Mouse (Mus musculus): ENCODE results near the gene Olfr648. TPM values are rescaled to one million over a fixed set of nuclear protein-coding genes. Genes with fewer than 3 reads are reported as not detected.

The Olfr648 gene
- total and polyA plus RNA-seq, 2 experiments: not detected

GRCm38 (mm10) chr7:104129726-104130125, 53.5 kb downstream of the Olfr648 start, which contains the start of gene Ubqln5:
Ubqln5 (minus strand) TSS chr7:104129826.
- TF ChIP-seq POLR2A (IDR thresholded peaks at IDR 0.05; ENCODE audit: extremely low read depth, insufficient read depth, low read length): no peak
- TF ChIP-seq CTCF (IDR thresholded peaks at IDR 0.05; ENCODE audit: low read depth, low read length): no peak
- Histone ChIP-seq H3K27me3 (ENCODE audit: control insufficient read depth, insufficient read depth, low read length) (no peaks in the 10 kb centered on the region), H3K27ac (replicated peaks; ENCODE audit: insufficient read depth, low read depth, low read length) (no peak within 1 kb of the TSS), H3K9ac (ENCODE audit: low read depth, low read length) (no peak within 1 kb of the TSS), H3K79me2 (ENCODE audit: control insufficient read depth, insufficient read depth, low read length) (no peaks in the 10 kb centered on the region), H3K4me1 (ENCODE audit: control insufficient read depth, insufficient read depth, low read length) (no peaks in the 10 kb centered on the region), H3K4me3 (ENCODE audit: insufficient read depth, low read depth, low read length) (no peak within 1 kb of the TSS), H3K36me3 (ENCODE audit: control insufficient read depth, insufficient read depth, low read length) (no peaks in the 10 kb centered on the region)
- 87% methylated on average over 5 of the region's 5 CpGs for WGBS
- DNase-seq (ENCODE audit: extremely low read depth, low read depth, low spot score): no peak

Other genes with a start within 250 kb of the Olfr648 start
- gene Olfr632, start 249.0 kb downstream of the Olfr648 start, total RNA-seq (2014; rRNA removed): not detected in 2 replicates
- not detected in 2 replicates for gene Olfr632, start 249.0 kb downstream of the Olfr648 start, polyA plus RNA-seq (2012; rRNA removed)
- gene Olfr633, start 239.0 kb downstream of the Olfr648 start, total RNA-seq (2014; rRNA removed): not detected in 2 replicates
- not detected in 2 replicates for gene Olfr633, start 239.0 kb downstream of the Olfr648 start, polyA plus RNA-seq (2012; rRNA removed)
- not detected in 2 replicates for gene Olfr635, start 212.2 kb downstream of the Olfr648 start, total RNA-seq (2014; rRNA removed)
- not detected in 2 replicates for gene Olfr635, start 212.2 kb downstream of the Olfr648 start, polyA plus RNA-seq (2012; rRNA removed)
- gene Olfr638, start 184.6 kb downstream of the Olfr648 start, total RNA-seq (2014; rRNA removed): not detected in 2 replicates
- gene Olfr638, start 184.6 kb downstream of the Olfr648 start, polyA plus RNA-seq (2012; rRNA removed): not detected in 2 replicates
- gene Olfr639, start 166.1 kb downstream of the Olfr648 start, total RNA-seq (2014; rRNA removed): under 0.01 TPM in 2 replicates
- gene Olfr639, start 166.1 kb downstream of the Olfr648 start, polyA plus RNA-seq (2012; rRNA removed): not detected in 2 replicates
- not detected in 2 replicates for gene Olfr640, start 157.8 kb downstream of the Olfr648 start, total RNA-seq (2014; rRNA removed)
- not detected in 2 replicates for gene Olfr640, start 157.8 kb downstream of the Olfr648 start, polyA plus RNA-seq (2012; rRNA removed)
- not detected in 2 replicates for gene Olfr641, start 147.9 kb downstream of the Olfr648 start, total RNA-seq (2014; rRNA removed)
- not detected in 2 replicates for gene Olfr641, start 147.9 kb downstream of the Olfr648 start, polyA plus RNA-seq (2012; rRNA removed)
- gene Olfr642, start 130.7 kb downstream of the Olfr648 start, total RNA-seq (2014; rRNA removed): not detected in 2 replicates
- gene Olfr642, start 130.7 kb downstream of the Olfr648 start, polyA plus RNA-seq (2012; rRNA removed): not detected in 2 replicates
- gene 4930516K23Rik, start 121.9 kb downstream of the Olfr648 start, total RNA-seq (2014; rRNA removed): not detected in 2 replicates
- gene 4930516K23Rik, start 121.9 kb downstream of the Olfr648 start, polyA plus RNA-seq (2012; rRNA removed): not detected in 2 replicates
- gene Olfr644, start 111.5 kb downstream of the Olfr648 start, total RNA-seq (2014; rRNA removed): not detected in 2 replicates
- not detected in 2 replicates for gene Olfr644, start 111.5 kb downstream of the Olfr648 start, polyA plus RNA-seq (2012; rRNA removed)
- not detected in 2 replicates for gene Olfr645, start 97.9 kb downstream of the Olfr648 start, total RNA-seq (2014; rRNA removed)
- gene Olfr645, start 97.9 kb downstream of the Olfr648 start, polyA plus RNA-seq (2012; rRNA removed): not detected in 2 replicates
- not detected in 2 replicates for gene Olfr646, start 78.5 kb downstream of the Olfr648 start, total RNA-seq (2014; rRNA removed)
- gene Olfr646, start 78.5 kb downstream of the Olfr648 start, polyA plus RNA-seq (2012; rRNA removed): not detected in 2 replicates
- gene Ubqln5, start 53.6 kb downstream of the Olfr648 start, total RNA-seq (2014; rRNA removed): not detected in 2 replicates
- gene Ubqln5, start 53.6 kb downstream of the Olfr648 start, polyA plus RNA-seq (2012; rRNA removed): not detected in 2 replicates
- not detected in 2 replicates for gene Olfr643, start 46.0 kb downstream of the Olfr648 start, total RNA-seq (2014; rRNA removed)
- not detected in 2 replicates for gene Olfr643, start 46.0 kb downstream of the Olfr648 start, polyA plus RNA-seq (2012; rRNA removed)
- gene Ubqln3, start 40.1 kb downstream of the Olfr648 start, total RNA-seq (2014; rRNA removed): not detected in 2 replicates
- gene Ubqln3, start 40.1 kb downstream of the Olfr648 start, polyA plus RNA-seq (2012; rRNA removed): not detected in 2 replicates
- not detected in 2 replicates for gene Ubqlnl, start 32.8 kb downstream of the Olfr648 start, total RNA-seq (2014; rRNA removed)
- not detected in 2 replicates for gene Ubqlnl, start 32.8 kb downstream of the Olfr648 start, polyA plus RNA-seq (2012; rRNA removed)
- not detected in 2 replicates for gene Olfm5, start 18.6 kb downstream of the Olfr648 start, total RNA-seq (2014; rRNA removed)
- gene Olfm5, start 18.6 kb downstream of the Olfr648 start, polyA plus RNA-seq (2012; rRNA removed): not detected in 2 replicates
- gene Olfr649, start 12.6 kb upstream of the Olfr648 start, total RNA-seq (2014; rRNA removed): not detected in 2 replicates
- not detected in 2 replicates for gene Olfr649, start 12.6 kb upstream of the Olfr648 start, polyA plus RNA-seq (2012; rRNA removed)
- gene Trim6, start 35.4 kb upstream of the Olfr648 start, total RNA-seq (2014; rRNA removed): 0.07 and 0.18 TPM in 2 replicates
- 0.27 and 0.75 TPM in 2 replicates for gene Trim6, start 35.4 kb upstream of the Olfr648 start, polyA plus RNA-seq (2012; rRNA removed)
- gene Trim34a, start 61.1 kb upstream of the Olfr648 start, total RNA-seq (2014; rRNA removed): 8.6 and 11.9 TPM in 2 replicates
- gene Trim34a, start 61.1 kb upstream of the Olfr648 start, polyA plus RNA-seq (2012; rRNA removed): 2.0 and 2.2 TPM in 2 replicates
- 1.7 and 2.1 TPM in 2 replicates for gene Trim5, start 104.7 kb upstream of the Olfr648 start, total RNA-seq (2014; rRNA removed)
- 0.23 and 0.36 TPM in 2 replicates for gene Trim5, start 104.7 kb upstream of the Olfr648 start, polyA plus RNA-seq (2012; rRNA removed)
- gene Trim12a, start 132.1 kb upstream of the Olfr648 start, total RNA-seq (2014; rRNA removed): 11.7 and 15.5 TPM in 2 replicates
- 1.6 and 1.7 TPM in 2 replicates for gene Trim12a, start 132.1 kb upstream of the Olfr648 start, polyA plus RNA-seq (2012; rRNA removed)
- gene Trim34b, start 146.1 kb upstream of the Olfr648 start, total RNA-seq (2014; rRNA removed): 0.09 TPM in 1 of 2 replicates, not detected in the other
- 0.76 and 1.3 TPM in 2 replicates for gene Trim34b, start 146.1 kb upstream of the Olfr648 start, polyA plus RNA-seq (2012; rRNA removed)
- gene Trim12c, start 170.0 kb upstream of the Olfr648 start, total RNA-seq (2014; rRNA removed): 6.7 and 12.4 TPM in 2 replicates
- gene Trim12c, start 170.0 kb upstream of the Olfr648 start, polyA plus RNA-seq (2012; rRNA removed): 2.7 and 2.8 TPM in 2 replicates
- gene Trim30b, start 186.5 kb upstream of the Olfr648 start, total RNA-seq (2014; rRNA removed): 0.47 and 0.74 TPM in 2 replicates
- gene Trim30b, start 186.5 kb upstream of the Olfr648 start, polyA plus RNA-seq (2012; rRNA removed): 0.06 TPM in 1 of 2 replicates, not detected in the other
- gene Trim30c, start 217.4 kb upstream of the Olfr648 start, total RNA-seq (2014; rRNA removed): 0.54 and 1.3 TPM in 2 replicates
- gene Trim30c, start 217.4 kb upstream of the Olfr648 start, polyA plus RNA-seq (2012; rRNA removed): 0.13 TPM in 1 of 2 replicates, not detected in the other